Mouse (Mus musculus): ENCODE data around the gene Tex26. TPM values are rescaled to one million over a fixed set of nuclear protein-coding genes. Genes with fewer than 3 reads are reported as not detected.

Gene Tex26
- total and polyA plus RNA-seq, 3 experiments, result not detected

- in situ Hi-C loops (cut with MboI; ENCODE audit: low pct_ligation_motif_present, low pct_unique_long_range_greater_than_20kb, low sequenced_read_pairs), result no loop called here
- TF ChIP-seq SMC3 (IDR thresholded peaks at IDR 0.05; ENCODE audit: low read depth, low read length), result no peak
- TF ChIP-seq BHLHE40 (IDR thresholded peaks at IDR 0.05; ENCODE audit: low read depth, low read length), result no peak
- TF ChIP-seq MAFK (IDR thresholded peaks at IDR 0.05; ENCODE audit: insufficient replicate concordance, low read length), result no peak
- no peak for TF ChIP-seq MAZ (IDR thresholded peaks at IDR 0.05; ENCODE audit: low read depth, low read length)
- no peak for TF ChIP-seq RAD21 (IDR thresholded peaks at IDR 0.05; ENCODE audit: low read depth, low read length)
- no peak for TF ChIP-seq IRF4 (IDR thresholded peaks at IDR 0.05; ENCODE audit: low read depth, low read length)
- no peak for TF ChIP-seq ZC3H11A (IDR thresholded peaks at IDR 0.05; ENCODE audit: low read depth, low read length)
- TF ChIP-seq MEF2A (IDR thresholded peaks at IDR 0.05; ENCODE audit: borderline replicate concordance, low read depth, low read length), result no peak
- no peak for TF ChIP-seq ETS1 (conservative IDR thresholded peaks at IDR 0.05; ENCODE audit: low read depth, low read length)
- TF ChIP-seq TBP (conservative IDR thresholded peaks at IDR 0.05; ENCODE audit: low read depth, low read length), result no peak
- no peak overlapping the region for H3K4me3 ChIP-seq (replicated peaks in 1 of 3; ENCODE audit: low read depth in 2 of 3, low read length in 2 of 3, poor library complexity in 1 of 3)
- no peak overlapping the region for H3K4me2 ChIP-seq (ENCODE audit: insufficient read depth, low read depth, poor library complexity, severe bottlenecking)
- no peak overlapping the region for H3K27ac ChIP-seq (ENCODE audit: insufficient read depth, low read depth)
- H3K4me1 ChIP-seq (ENCODE audit: control insufficient read depth in 1 of 2, insufficient read depth in 2 of 2), result no peaks in the 10 kb centered on the region
- no peak overlapping the region for H3K9ac ChIP-seq (ENCODE audit: insufficient read depth, low read depth)
- H3K27me3 ChIP-seq (replicated peaks), result peaks cover 1% of the 10 kb centered on the region
- H3K9me3 ChIP-seq (replicated peaks; ENCODE audit: low read length), result no peaks in the 10 kb centered on the region
- no peaks in the 10 kb centered on the region for H3K36me3 ChIP-seq (replicated peaks in 1 of 2; ENCODE audit: control insufficient read depth in 1 of 2, insufficient read depth in 1 of 2, low read length in 1 of 2)
- no peaks in the 10 kb centered on the region for H3K79me2 ChIP-seq (replicated peaks; ENCODE audit: control insufficient read depth, extremely low read depth, insufficient read depth, poor library complexity, severe bottlenecking)
- no peak for DNase-seq (ENCODE audit: extremely low read depth)
- dilution Hi-C loops (cut with MboI; ENCODE audit: extremely low pct_ligation_motif_present, extremely low pct_unique_long_range_greater_than_20kb, low sequenced_read_pairs), result no loop called here
These were observed 74.1 kb downstream of the Tex26 start for GRCm38 (mm10) chr5:149513438-149514086.

- dilution Hi-C loops (cut with MboI; ENCODE audit: extremely low pct_ligation_motif_present, extremely low pct_unique_long_range_greater_than_20kb, low sequenced_read_pairs), result no loop called here
These were observed 74.7 kb downstream of the Tex26 start for GRCm38 (mm10) chr5:149514087-149514671.

GRCm38 (mm10) chr5:149514890-149515289 is 75.4 kb downstream of the Tex26 start:
- no peak overlapping the region for H3K4me3 ChIP-seq (replicated peaks in 1 of 3; ENCODE audit: low read depth in 2 of 3, low read length in 2 of 3, poor library complexity in 1 of 3)
- peaks cover 1% of the 10 kb centered on the region for H3K27me3 ChIP-seq (replicated peaks)
- H3K9ac ChIP-seq (ENCODE audit: insufficient read depth, low read depth), result no peak overlapping the region
- H3K9me3 ChIP-seq (replicated peaks; ENCODE audit: low read length), result no peaks in the 10 kb centered on the region
- dilution Hi-C loops (cut with MboI; ENCODE audit: extremely low pct_ligation_motif_present, extremely low pct_unique_long_range_greater_than_20kb, low sequenced_read_pairs), result no loop called here
- no peaks in the 10 kb centered on the region for H3K36me3 ChIP-seq (replicated peaks in 1 of 2; ENCODE audit: control insufficient read depth in 1 of 2, insufficient read depth in 1 of 2, low read length in 1 of 2)
- TF ChIP-seq TBP (conservative IDR thresholded peaks at IDR 0.05; ENCODE audit: low read depth, low read length) (no peak), RAD21 (IDR thresholded peaks at IDR 0.05; ENCODE audit: low read depth, low read length) (no peak)
- in situ Hi-C loops (cut with MboI; ENCODE audit: low pct_ligation_motif_present, low pct_unique_long_range_greater_than_20kb, low sequenced_read_pairs), result no loop called here
- H3K79me2 ChIP-seq (replicated peaks; ENCODE audit: control insufficient read depth, extremely low read depth, insufficient read depth, poor library complexity, severe bottlenecking), result no peaks in the 10 kb centered on the region
- no peaks in the 10 kb centered on the region for H3K4me1 ChIP-seq (ENCODE audit: control insufficient read depth in 1 of 2, insufficient read depth in 2 of 2)
- H3K27ac ChIP-seq (ENCODE audit: insufficient read depth, low read depth), result no peak overlapping the region
- DNase-seq (ENCODE audit: extremely low read depth), result no peak
- H3K4me2 ChIP-seq (ENCODE audit: insufficient read depth, low read depth, poor library complexity, severe bottlenecking), result no peak overlapping the region

More at GRCm38 (mm10) chr5:149514087-149514671, 74.7 kb downstream of the Tex26 start:
- Histone ChIP-seq H3K27me3 (replicated peaks) (peaks cover 1% of the 10 kb centered on the region), H3K4me3 (replicated peaks in 1 of 3; ENCODE audit: low read depth in 2 of 3, low read length in 2 of 3, poor library complexity in 1 of 3) (no peak overlapping the region), H3K9ac (ENCODE audit: insufficient read depth, low read depth) (no peak overlapping the region), H3K36me3 (replicated peaks in 1 of 2; ENCODE audit: control insufficient read depth in 1 of 2, insufficient read depth in 1 of 2, low read length in 1 of 2) (no peaks in the 10 kb centered on the region), H3K4me1 (ENCODE audit: control insufficient read depth in 1 of 2, insufficient read depth in 2 of 2) (no peaks in the 10 kb centered on the region), H3K9me3 (replicated peaks; ENCODE audit: low read length) (no peaks in the 10 kb centered on the region), H3K79me2 (replicated peaks; ENCODE audit: control insufficient read depth, extremely low read depth, insufficient read depth, poor library complexity, severe bottlenecking) (no peaks in the 10 kb centered on the region), H3K27ac (ENCODE audit: insufficient read depth, low read depth) (no peak overlapping the region), H3K4me2 (ENCODE audit: insufficient read depth, low read depth, poor library complexity, severe bottlenecking) (no peak overlapping the region)
- in situ Hi-C loops (cut with MboI; ENCODE audit: low pct_ligation_motif_present, low pct_unique_long_range_greater_than_20kb, low sequenced_read_pairs), result no loop called here
- TF ChIP-seq JUN (IDR thresholded peaks at IDR 0.05; ENCODE audit: insufficient read depth, low read depth, low read length) (no peak), JUND (conservative IDR thresholded peaks at IDR 0.05; ENCODE audit: low read depth, low read length) (no peak), CHD2 (IDR thresholded peaks at IDR 0.05; ENCODE audit: low read length) (no peak)
- DNase-seq (ENCODE audit: extremely low read depth), result no peak
